Mouse (Mus musculus): ENCODE measurements around the gene Bicc1. TPM values are rescaled to one million over a fixed set of nuclear protein-coding genes. Genes with fewer than 3 reads are reported as not detected.
"Not testable (repeated sequence)": the region's sequence is repeated elsewhere in the genome, so short reads cannot be mapped to it uniquely, and the experiment has no call there.

Bicc1 gene
- polyA plus RNA-seq, 1 experiment from 2014 or later: 10.4 TPM

DNA sequence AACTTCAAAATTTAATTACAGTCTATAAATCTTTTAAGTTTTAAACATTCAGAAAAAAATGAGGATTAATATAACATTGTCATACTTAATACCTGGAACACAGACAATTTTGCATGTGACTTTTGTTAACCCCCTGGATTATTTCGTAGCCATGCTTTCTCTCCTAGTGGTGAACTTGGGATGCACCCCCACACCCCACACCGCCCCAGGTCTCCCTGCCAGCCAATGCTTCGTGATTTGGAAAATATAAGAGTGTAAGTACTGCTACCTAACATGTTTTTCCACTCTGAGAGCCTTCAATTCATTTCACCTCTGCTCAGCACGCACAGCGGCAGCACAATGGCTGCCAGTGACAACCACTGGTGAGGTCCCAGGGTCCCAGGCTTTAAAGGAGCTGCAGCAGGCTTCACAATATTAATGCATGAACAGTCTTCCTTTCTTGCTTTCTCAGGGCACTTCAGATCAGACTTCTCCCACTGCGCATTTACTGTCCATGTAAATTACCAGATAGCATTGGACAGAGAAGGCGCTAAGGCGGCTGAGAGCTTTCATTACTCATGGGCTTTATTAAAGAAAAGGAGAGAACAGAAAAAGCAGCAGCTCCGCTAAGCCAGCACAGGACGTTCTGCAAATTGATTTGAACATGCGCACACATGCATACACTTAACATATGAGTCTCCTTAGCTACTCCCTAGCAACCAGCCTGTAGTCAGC lies 207.3 kb downstream of the Bicc1 start:
- Histone ChIP-seq H3K36me3 (no peaks in the 10 kb centered on the region), H3K4me1 (peaks cover 9% of the 10 kb centered on the region), H3K27me3 (ENCODE audit: insufficient read depth, poor library complexity, severe bottlenecking) (no peaks in the 10 kb centered on the region), H3K4me3 (no peak overlapping the region), H3K9me3 (no peaks in the 10 kb centered on the region), H3K27ac (no peak overlapping the region)
- no peak for DNase-seq (ENCODE audit: low spot score)
- WGBS: 87% methylated on average over 11 of the region's 11 CpGs

DNA sequence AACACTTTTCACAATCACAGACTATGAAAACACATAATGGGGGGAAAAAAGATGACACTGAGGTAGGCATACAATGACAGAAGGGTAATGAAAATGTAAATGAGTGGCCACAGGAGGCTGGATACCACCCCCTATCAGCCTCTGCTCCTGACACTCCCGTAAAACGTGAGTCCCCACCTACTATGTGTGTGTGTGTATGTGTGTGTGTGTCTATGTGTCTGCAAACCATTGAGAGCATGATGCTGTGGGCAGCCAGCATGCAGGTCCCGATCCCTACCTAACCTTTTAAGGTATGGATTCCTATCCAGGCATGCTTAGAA lies 209.4 kb downstream of the Bicc1 start:
- no peaks in the 10 kb centered on the region for H3K9me3 ChIP-seq
- peaks cover 11% of the 10 kb centered on the region; the same call in 1 of the 2 replicates for H3K36me3 ChIP-seq
- no peak overlapping the region for H3K27ac ChIP-seq
- H3K4me1 ChIP-seq: peaks cover 9% of the 10 kb centered on the region
- no peaks in the 10 kb centered on the region for H3K27me3 ChIP-seq (ENCODE audit: insufficient read depth, poor library complexity, severe bottlenecking)
- 52% methylated on average over 3 of the region's 3 CpGs for WGBS
- no peak overlapping the region for H3K4me3 ChIP-seq
- DNase-seq (ENCODE audit: low spot score): no peak

DNA sequence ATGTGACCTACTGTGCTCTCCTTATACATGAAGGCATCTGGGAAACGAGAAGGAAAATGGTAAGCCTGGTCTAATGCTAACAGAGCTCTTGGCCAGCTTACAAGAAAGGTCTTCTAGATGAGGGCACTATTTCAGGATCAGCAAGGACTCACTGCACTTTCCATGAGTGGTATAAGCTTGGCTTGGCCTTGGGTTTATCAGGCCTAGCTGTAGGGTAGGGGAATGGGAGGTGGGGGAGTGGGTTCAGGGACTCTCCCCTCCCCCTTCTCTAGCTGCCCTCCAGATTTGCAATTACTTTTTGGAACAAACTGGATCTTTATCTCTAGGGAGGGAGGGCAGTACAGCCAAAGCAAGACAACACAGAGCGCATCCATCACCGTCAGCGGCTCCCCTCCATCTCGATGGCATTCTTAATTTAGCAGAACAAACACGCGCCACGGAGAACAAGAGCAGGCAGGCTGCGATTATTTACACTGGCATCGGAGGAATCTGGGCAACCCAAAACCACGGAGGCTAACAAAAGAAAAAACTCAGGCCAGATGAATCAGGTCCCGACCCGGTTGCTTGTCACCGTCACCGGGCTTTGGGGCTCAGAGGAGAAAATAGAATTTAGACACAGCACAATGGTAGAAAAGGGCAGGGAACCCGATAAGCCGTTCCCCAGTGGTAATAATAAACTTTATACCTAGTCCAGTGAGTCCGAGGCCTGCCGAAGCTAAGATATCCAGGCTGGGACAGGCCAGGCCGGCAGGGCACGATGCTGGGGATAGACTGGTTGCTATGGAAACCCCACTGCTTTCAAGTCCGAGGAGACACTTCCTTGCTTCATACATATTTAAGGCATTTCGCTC lies 210.0 kb downstream of the Bicc1 start:
- H3K4me1 ChIP-seq: peaks cover 9% of the 10 kb centered on the region
- H3K4me3 ChIP-seq: no peak overlapping the region
- no peak overlapping the region for H3K27ac ChIP-seq
- peaks cover 11% of the 10 kb centered on the region; the same call in 1 of the 2 replicates for H3K36me3 ChIP-seq
- no peak for DNase-seq (ENCODE audit: low spot score)
- no peaks in the 10 kb centered on the region for H3K9me3 ChIP-seq
- no peaks in the 10 kb centered on the region for H3K27me3 ChIP-seq (ENCODE audit: insufficient read depth, poor library complexity, severe bottlenecking)
- WGBS: 34% methylated on average over 23 of the region's 23 CpGs

DNA sequence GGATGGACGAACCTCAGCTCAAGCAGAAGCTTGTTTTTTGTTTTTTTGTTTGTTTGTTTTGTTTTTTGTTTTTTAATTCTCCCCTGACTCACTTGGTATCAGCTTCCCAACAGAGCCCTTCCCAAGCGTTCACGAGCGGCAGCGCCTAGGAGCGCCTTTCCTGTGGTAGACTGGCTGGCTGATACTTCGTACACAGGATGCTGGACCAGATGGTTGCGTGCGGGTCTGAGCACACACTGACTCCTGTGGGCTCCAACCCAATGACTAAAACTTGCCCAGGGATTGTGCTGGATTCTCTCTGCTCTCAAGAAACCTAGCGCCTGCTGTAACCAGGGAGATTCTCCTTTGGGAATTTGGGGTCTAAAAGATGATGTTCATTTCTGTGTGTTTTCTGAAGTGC lies 211.2 kb downstream of the Bicc1 start:
- no peak overlapping the region for H3K4me3 ChIP-seq
- 86% methylated on average over 10 of the region's 10 CpGs for WGBS

DNA sequence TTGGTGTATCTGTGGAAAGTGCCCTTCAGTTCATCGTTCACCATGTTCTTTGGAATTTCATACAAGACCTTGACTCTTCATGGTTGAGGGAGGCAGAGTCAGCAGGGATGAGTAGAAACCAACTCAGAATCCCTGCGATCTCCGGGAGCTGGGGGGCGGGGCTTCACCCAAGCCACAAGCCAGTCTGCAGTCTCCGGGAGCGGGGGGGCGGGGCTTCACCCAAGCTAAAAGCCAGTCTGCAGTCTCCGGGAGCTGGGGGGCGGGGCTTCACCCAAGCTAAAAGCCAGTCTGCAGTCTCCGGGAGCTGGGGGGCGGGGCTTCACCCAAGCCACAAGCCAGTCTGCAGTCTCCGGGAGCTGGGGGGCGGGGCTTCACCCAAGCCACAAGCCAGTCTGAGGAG lies 213.4 kb downstream of the Bicc1 start:
- H3K4me3 ChIP-seq; H3K9me3 ChIP-seq; H3K27ac ChIP-seq; DNase-seq (ENCODE audit: low spot score); H3K4me1 ChIP-seq; H3K27me3 ChIP-seq (ENCODE audit: insufficient read depth, poor library complexity, severe bottlenecking): not testable (repeated sequence)
- peaks cover 11% of the 10 kb centered on the region; the same call in 1 of the 2 replicates for H3K36me3 ChIP-seq
- 89% methylated on average over 13 of the region's 13 CpGs for WGBS

More for the DNA sequence above, 211.2 kb downstream of the Bicc1 start:
- Histone ChIP-seq H3K9me3 (no peaks in the 10 kb centered on the region), H3K36me3 (peaks cover 11% of the 10 kb centered on the region; the same call in 1 of the 2 replicates), H3K27ac (no peak overlapping the region), H3K4me1 (peaks cover 9% of the 10 kb centered on the region), H3K27me3 (ENCODE audit: insufficient read depth, poor library complexity, severe bottlenecking) (no peaks in the 10 kb centered on the region)
- no peak for DNase-seq (ENCODE audit: low spot score)

DNA sequence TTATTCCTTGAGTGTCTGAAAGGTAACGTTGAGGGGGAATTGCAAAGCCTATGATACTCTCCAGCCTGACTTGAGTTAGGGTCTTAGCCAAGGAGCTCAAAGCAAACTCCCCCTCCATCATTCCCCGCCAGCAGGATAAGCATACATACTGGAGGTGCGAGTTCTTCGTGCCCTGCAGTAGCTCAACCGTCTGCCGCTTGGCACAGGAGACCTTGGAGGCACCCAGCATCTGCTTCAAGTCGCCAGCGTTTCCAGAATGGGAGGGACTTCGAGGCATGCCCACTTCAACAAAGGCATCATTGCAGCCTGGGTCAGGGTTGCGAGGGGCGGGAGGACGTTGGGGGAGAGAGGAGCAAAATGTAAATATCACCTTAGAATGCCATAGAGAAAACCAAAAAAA lies 214.4 kb downstream of the Bicc1 start:
- H3K27ac ChIP-seq: no peak overlapping the region
- DNase-seq (ENCODE audit: low spot score): no peak
- H3K4me3 ChIP-seq: no peak overlapping the region
- peaks cover 9% of the 10 kb centered on the region for H3K4me1 ChIP-seq
- H3K36me3 ChIP-seq: peaks cover 11% of the 10 kb centered on the region; the same call in 1 of the 2 replicates
- no peaks in the 10 kb centered on the region for H3K27me3 ChIP-seq (ENCODE audit: insufficient read depth, poor library complexity, severe bottlenecking)
- no peaks in the 10 kb centered on the region for H3K9me3 ChIP-seq
- 84% methylated on average over 12 of the region's 12 CpGs for WGBS

DNA sequence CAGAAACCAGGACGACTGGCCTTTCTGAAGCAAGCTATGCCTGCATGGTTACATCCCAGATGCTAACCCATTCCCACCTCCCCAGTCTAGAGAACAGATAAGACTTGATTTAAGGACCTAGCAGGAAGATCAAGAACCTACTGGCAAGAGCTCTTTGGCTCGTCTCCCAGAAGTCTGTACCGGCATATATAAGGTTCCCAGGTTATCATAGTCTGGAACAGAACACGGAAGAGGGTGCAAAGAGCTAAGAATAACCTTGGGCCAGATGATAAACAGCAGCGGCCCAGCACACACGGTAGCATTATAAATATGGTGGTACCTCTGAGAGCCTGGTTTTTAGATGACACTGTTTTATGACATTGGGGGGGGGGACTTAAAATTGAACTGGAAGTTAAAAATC lies 217.9 kb downstream of the Bicc1 start:
- no peak for DNase-seq (ENCODE audit: low spot score)
- WGBS: 54% methylated on average over 6 of the region's 6 CpGs
- peaks cover 18% of the 10 kb centered on the region; the same call in 1 of the 2 replicates for H3K36me3 ChIP-seq

DNA sequence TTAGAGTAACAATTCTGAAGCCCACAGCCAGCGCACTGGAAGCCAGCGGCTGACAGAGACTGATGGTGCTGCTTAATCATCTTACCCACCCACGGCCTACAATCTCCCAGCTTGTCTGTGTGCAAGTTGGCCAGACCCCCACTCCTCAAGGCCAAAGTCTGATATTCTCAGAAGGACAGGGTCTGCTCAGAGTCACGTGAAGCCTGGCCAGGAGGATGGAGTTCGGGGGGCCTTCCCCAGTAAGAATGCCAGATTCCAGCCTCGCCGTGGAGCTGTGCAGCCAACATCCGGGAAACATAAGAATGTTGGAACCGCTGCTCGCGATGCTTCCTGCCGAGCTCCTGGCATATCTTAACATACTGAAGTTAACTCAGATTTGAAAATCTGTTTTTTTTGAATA lies 219.7 kb downstream of the Bicc1 start:
- H3K4me3 ChIP-seq: no peak overlapping the region
- DNase-seq (ENCODE audit: low spot score): no peak
- peaks cover 26% of the 10 kb centered on the region for H3K36me3 ChIP-seq
- no peaks in the 10 kb centered on the region for H3K9me3 ChIP-seq
- H3K27ac ChIP-seq: no peak overlapping the region
- H3K27me3 ChIP-seq (ENCODE audit: insufficient read depth, poor library complexity, severe bottlenecking): no peaks in the 10 kb centered on the region
- H3K4me1 ChIP-seq: 0 out of 2 replicates have a peak, but pooled peaks cover 4% of the 10 kb centered on the region
- 68% methylated on average over 12 of the region's 12 CpGs for WGBS

More for the DNA sequence above, 217.9 kb downstream of the Bicc1 start:
- Histone ChIP-seq H3K9me3 (no peaks in the 10 kb centered on the region), H3K27ac (no peak overlapping the region), H3K4me3 (no peak overlapping the region), H3K4me1 (0 out of 2 replicates have a peak, but pooled peaks cover 4% of the 10 kb centered on the region), H3K27me3 (ENCODE audit: insufficient read depth, poor library complexity, severe bottlenecking) (no peaks in the 10 kb centered on the region)

DNA sequence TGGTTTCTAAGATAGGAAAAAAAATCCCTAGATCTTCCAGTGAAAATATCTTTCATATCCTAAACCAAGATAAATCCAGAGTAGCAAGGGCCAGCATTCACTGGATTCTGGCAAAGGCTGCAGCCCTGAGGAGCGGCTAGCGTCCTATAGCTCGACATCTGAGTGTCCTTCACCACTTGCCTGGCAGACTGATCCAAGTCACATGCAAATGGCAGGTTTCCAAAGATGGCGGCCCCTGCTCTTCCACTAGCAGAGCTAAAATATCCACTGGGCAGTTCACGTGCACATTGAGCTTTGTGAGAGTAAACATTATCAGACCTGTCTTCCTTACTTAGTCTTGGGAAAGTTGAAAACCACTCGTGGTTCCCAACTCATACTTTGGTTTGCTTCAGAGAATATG lies 222.1 kb downstream of the Bicc1 start:
- Histone ChIP-seq H3K4me3 (no peak overlapping the region), H3K27ac (no peak overlapping the region), H3K4me1 (0 out of 2 replicates have a peak, but pooled peaks cover 4% of the 10 kb centered on the region), H3K36me3 (peaks cover 35% of the 10 kb centered on the region), H3K27me3 (ENCODE audit: insufficient read depth, poor library complexity, severe bottlenecking) (no peaks in the 10 kb centered on the region), H3K9me3 (no peaks in the 10 kb centered on the region)
- DNase-seq (ENCODE audit: low spot score): no peak
- WGBS: 81% methylated on average over 6 of the region's 6 CpGs

DNA sequence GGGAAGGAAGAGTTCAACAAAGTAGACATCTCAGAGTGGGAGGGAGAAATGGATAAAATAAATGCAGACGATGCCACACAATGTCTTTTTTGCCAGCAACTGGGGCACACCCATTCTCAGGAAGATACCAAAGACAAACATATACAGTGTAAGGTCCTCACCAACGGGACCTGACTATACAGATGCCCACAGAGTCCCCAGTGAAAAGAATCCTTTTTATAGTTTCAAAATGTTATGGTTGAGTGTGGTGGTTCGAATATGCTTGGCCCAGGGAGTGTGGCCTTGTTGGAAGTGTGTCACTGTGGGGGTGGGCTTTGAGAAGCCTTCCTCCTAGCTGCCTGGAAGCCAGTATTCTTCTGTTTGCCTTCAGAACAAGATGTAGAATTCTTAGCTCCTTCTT lies 223.5 kb downstream of the Bicc1 start:
- H3K4me1 ChIP-seq: 0 out of 2 replicates have a peak, but pooled peaks cover 4% of the 10 kb centered on the region
- WGBS: 80% methylated on average over 3 of the region's 3 CpGs

DNA sequence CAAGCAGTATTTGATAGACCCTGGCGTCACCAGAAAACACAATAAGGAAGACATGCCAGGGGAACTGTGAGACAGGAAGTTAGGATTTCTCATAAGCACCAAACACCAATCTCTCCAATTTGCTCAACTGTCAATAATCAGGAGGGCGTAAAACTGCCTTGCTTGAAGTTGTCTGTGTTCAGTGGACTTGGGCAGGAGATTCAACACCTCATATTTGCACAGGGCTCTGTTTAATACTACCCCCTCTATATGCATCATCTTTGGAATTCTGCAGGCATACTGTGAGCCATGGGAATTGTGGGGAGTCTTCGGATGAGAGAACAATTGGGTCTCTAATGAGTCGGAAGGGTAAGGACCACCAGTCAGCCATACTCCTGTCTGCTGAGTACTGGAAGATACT lies 233.4 kb downstream of the Bicc1 start:
- Histone ChIP-seq H3K27me3 (ENCODE audit: insufficient read depth, poor library complexity, severe bottlenecking) (no peaks in the 10 kb centered on the region), H3K27ac (no peak overlapping the region), H3K36me3 (peaks cover 14% of the 10 kb centered on the region; the same call in 1 of the 2 replicates), H3K4me3 (no peak overlapping the region), H3K9me3 (no peaks in the 10 kb centered on the region), H3K4me1 (no peaks in the 10 kb centered on the region)
- WGBS: 83% methylated on average over 4 of the region's 4 CpGs
- DNase-seq (ENCODE audit: low spot score): no peak

More for the DNA sequence above, 223.5 kb downstream of the Bicc1 start:
- peaks cover 38% of the 10 kb centered on the region for H3K36me3 ChIP-seq
- peak; percentile 59 for DNase-seq (ENCODE audit: low spot score)
- no peak overlapping the region for H3K4me3 ChIP-seq
- no peaks in the 10 kb centered on the region for H3K9me3 ChIP-seq
- no peak overlapping the region for H3K27ac ChIP-seq
- H3K27me3 ChIP-seq (ENCODE audit: insufficient read depth, poor library complexity, severe bottlenecking): no peaks in the 10 kb centered on the region

DNA sequence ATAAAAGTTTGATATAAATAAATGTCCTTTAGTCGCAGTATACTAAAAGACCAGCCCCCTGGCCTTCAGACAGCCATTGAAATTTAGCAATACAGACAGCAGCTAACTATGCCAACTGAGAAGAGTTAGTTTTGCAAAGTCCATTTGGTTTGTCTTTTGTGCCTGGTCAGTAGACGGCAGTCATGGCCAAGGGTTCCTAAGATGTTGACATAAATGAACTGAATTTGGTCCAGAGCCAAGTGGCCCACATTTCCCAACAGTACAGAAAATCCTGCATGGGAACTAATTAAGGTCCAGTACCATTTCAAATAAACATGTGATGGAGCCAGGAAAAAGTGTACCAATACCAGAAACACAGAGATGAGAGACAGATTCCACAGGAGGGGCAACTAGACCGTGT lies 235.2 kb downstream of the Bicc1 start:
- H3K4me1 ChIP-seq: peaks cover 7% of the 10 kb centered on the region; the same call in 1 of the 2 replicates
- H3K27me3 ChIP-seq (ENCODE audit: insufficient read depth, poor library complexity, severe bottlenecking): no peaks in the 10 kb centered on the region
- no peak for DNase-seq (ENCODE audit: low spot score)
- no peaks in the 10 kb centered on the region for H3K9me3 ChIP-seq
- WGBS: 78% methylated on average over 3 of the region's 3 CpGs
- H3K27ac ChIP-seq: no peak overlapping the region
- 0 out of 2 replicates have a peak, but pooled peaks cover under 1% of the 10 kb centered on the region for H3K36me3 ChIP-seq
- no peak overlapping the region for H3K4me3 ChIP-seq

DNA sequence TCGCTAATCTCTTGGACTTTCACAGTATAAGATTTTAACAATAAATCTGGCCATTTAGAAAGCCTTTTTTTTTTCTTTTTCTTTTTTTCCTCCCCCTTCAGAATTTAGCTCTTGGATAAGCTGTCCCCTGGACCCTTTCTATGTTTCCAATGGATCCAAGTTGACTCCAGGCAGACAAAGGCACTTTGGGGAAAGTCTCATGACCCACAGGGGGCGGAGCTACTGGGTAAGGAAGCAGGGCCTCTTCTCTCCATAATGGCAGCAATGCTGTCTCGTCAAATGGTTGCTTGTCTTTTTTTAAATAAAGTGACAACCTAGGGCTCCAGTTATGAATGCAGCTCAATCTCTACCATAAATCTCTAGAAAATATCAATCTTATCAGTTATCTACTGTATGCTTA lies 235.6 kb downstream of the Bicc1 start:
- DNase-seq (ENCODE audit: low spot score): no peak
- Histone ChIP-seq H3K27me3 (ENCODE audit: insufficient read depth, poor library complexity, severe bottlenecking) (no peaks in the 10 kb centered on the region), H3K9me3 (no peaks in the 10 kb centered on the region), H3K4me1 (peaks cover 10% of the 10 kb centered on the region; the same call in 1 of the 2 replicates), H3K36me3 (no peaks in the 10 kb centered on the region), H3K4me3 (no peak overlapping the region), H3K27ac (no peak overlapping the region)
- WGBS: 85% methylated on average over 3 of the region's 3 CpGs

Data from heart, embryonic 10.5 days (tissue).